Mouse (Mus musculus): ENCODE results near the gene Med19. TPM values are rescaled to one million over a fixed set of nuclear protein-coding genes. Genes with fewer than 3 reads are reported as not detected.
"Not testable (repeated sequence)": the region's sequence is repeated elsewhere in the genome, so short reads cannot be mapped to it uniquely, and the experiment has no call there.

Gene Med19
- polyA plus RNA-seq, 1 experiment from 2014 or later = 73.2 TPM

- Histone ChIP-seq H3K4me1 (ENCODE audit: control insufficient read depth, insufficient read depth, low read length) (no peaks in the 10 kb centered on the region), H3K9me3 (ENCODE audit: control insufficient read depth, low read length) (no peaks in the 10 kb centered on the region), H3K4me2 (no peak within 1 kb of the TSS), H3K27ac (ENCODE audit: low read depth, low read length) (no peak within 1 kb of the TSS), H3K27me3 (ENCODE audit: control insufficient read depth, insufficient read depth, low read length) (no peaks in the 10 kb centered on the region), H3K9ac (ENCODE audit: low read length) (no peak within 1 kb of the TSS), H3K4me3 (ENCODE audit: low read depth, low read length) (no peak within 1 kb of the TSS), H3K36me3 (ENCODE audit: control insufficient read depth, insufficient read depth, low read length) (no peaks in the 10 kb centered on the region)
- ATAC-seq (ENCODE audit: low FRiP score) (no peak; the same call in 1 of the 2 replicates), DNase-seq (ENCODE audit: low spot score, missing footprints) (no peak)
- WGBS = 91% methylated on average over 32 of the region's 32 CpGs
These were observed 19.4 kb upstream of the Med19 start, which contains the start of gene Btbd18 for GRCm38 (mm10) chr2:84658806-84659205. Gene Btbd18 (plus strand): TSS chr2:84659079.

- ATAC-seq (ENCODE audit: low FRiP score) = no peak
- DNase-seq (ENCODE audit: low spot score, missing footprints) = no peak
- H3K4me2 ChIP-seq = no peak overlapping the region
- no peaks in the 10 kb centered on the region for H3K4me1 ChIP-seq (ENCODE audit: control insufficient read depth, insufficient read depth, low read length)
- no peak overlapping the region for H3K27ac ChIP-seq (ENCODE audit: low read depth, low read length)
- no peaks in the 10 kb centered on the region for H3K9me3 ChIP-seq (ENCODE audit: control insufficient read depth, low read length)
- WGBS = 66% methylated on average over 3 of the region's 3 CpGs
- no peaks in the 10 kb centered on the region for H3K36me3 ChIP-seq (ENCODE audit: control insufficient read depth, insufficient read depth, low read length)
- no peak overlapping the region for H3K4me3 ChIP-seq (ENCODE audit: low read depth, low read length)
- no peaks in the 10 kb centered on the region for H3K27me3 ChIP-seq (ENCODE audit: control insufficient read depth, insufficient read depth, low read length)
- H3K9ac ChIP-seq (ENCODE audit: low read length) = no peak overlapping the region
These were observed 17.9 kb upstream of the Med19 start for GRCm38 (mm10) chr2:84660253-84660652.

- H3K27ac ChIP-seq (ENCODE audit: low read depth, low read length) = no peak overlapping the region
- H3K4me1 ChIP-seq (ENCODE audit: control insufficient read depth, insufficient read depth, low read length) = no peaks in the 10 kb centered on the region
- no peak overlapping the region for H3K4me3 ChIP-seq (ENCODE audit: low read depth, low read length)
- no peak overlapping the region for H3K4me2 ChIP-seq
- no peaks in the 10 kb centered on the region for H3K36me3 ChIP-seq (ENCODE audit: control insufficient read depth, insufficient read depth, low read length)
- DNase-seq (ENCODE audit: low spot score, missing footprints) (no peak), ATAC-seq (ENCODE audit: low FRiP score) (peak; percentile 47; the same call in 1 of the 2 replicates)
- no peak overlapping the region for H3K9ac ChIP-seq (ENCODE audit: low read length)
- 20% methylated on average over 2 of the region's 2 CpGs for WGBS
- no peaks in the 10 kb centered on the region for H3K9me3 ChIP-seq (ENCODE audit: control insufficient read depth, low read length)
- H3K27me3 ChIP-seq (ENCODE audit: control insufficient read depth, insufficient read depth, low read length) = no peaks in the 10 kb centered on the region
These were observed 15.3 kb upstream of the Med19 start for GRCm38 (mm10) chr2:84662866-84663265.

- 67% methylated on average over 12 of the region's 12 CpGs for WGBS
- Histone ChIP-seq H3K9ac (ENCODE audit: low read length) (no peak overlapping the region), H3K27ac (ENCODE audit: low read depth, low read length) (no peak overlapping the region), H3K27me3 (ENCODE audit: control insufficient read depth, insufficient read depth, low read length) (no peaks in the 10 kb centered on the region), H3K4me3 (ENCODE audit: low read depth, low read length) (no peak overlapping the region), H3K36me3 (ENCODE audit: control insufficient read depth, insufficient read depth, low read length) (no peaks in the 10 kb centered on the region), H3K4me2 (no peak overlapping the region), H3K4me1 (ENCODE audit: control insufficient read depth, insufficient read depth, low read length) (peaks cover 4% of the 10 kb centered on the region; the same call in 1 of the 2 replicates), H3K9me3 (ENCODE audit: control insufficient read depth, low read length) (no peaks in the 10 kb centered on the region)
- ATAC-seq (ENCODE audit: low FRiP score) (no peak), DNase-seq (ENCODE audit: low spot score, missing footprints) (no peak)
These were observed 12.1 kb upstream of the Med19 start for GRCm38 (mm10) chr2:84666081-84666480.

GRCm38 (mm10) chr2:84669828-84670568 is 8.2 kb upstream of the Med19 start:
- peaks cover 4% of the 10 kb centered on the region; the same call in 1 of the 2 replicates for H3K4me1 ChIP-seq (ENCODE audit: control insufficient read depth, insufficient read depth, low read length)
- H3K36me3 ChIP-seq (ENCODE audit: control insufficient read depth, insufficient read depth, low read length) = peaks cover 3% of the 10 kb centered on the region; the same call in 1 of the 2 replicates
- peak overlapping the region; percentile 72 for H3K4me3 ChIP-seq (ENCODE audit: low read depth, low read length)
- peak overlapping the region; percentile 80 for H3K27ac ChIP-seq (ENCODE audit: low read depth, low read length)
- ATAC-seq (ENCODE audit: low FRiP score) (peak; percentile 85), DNase-seq (ENCODE audit: low spot score, missing footprints) (no peak)
- no peaks in the 10 kb centered on the region for H3K27me3 ChIP-seq (ENCODE audit: control insufficient read depth, insufficient read depth, low read length)
- WGBS = 3% methylated on average over 39 of the region's 39 CpGs
- H3K4me2 ChIP-seq = peak overlapping the region; percentile 56
- no peaks in the 10 kb centered on the region for H3K9me3 ChIP-seq (ENCODE audit: control insufficient read depth, low read length)
- peak overlapping the region; percentile 91 for H3K9ac ChIP-seq (ENCODE audit: low read length)

- DNase-seq (ENCODE audit: low spot score, missing footprints) = peak; percentile 98
- peaks cover 3% of the 10 kb centered on the region; the same call in 1 of the 2 replicates for H3K36me3 ChIP-seq (ENCODE audit: control insufficient read depth, insufficient read depth, low read length)
These were observed 7.7 kb upstream of the Med19 start, which contains the start of gene Selenoh for GRCm38 (mm10) chr2:84670569-84670933. Gene Selenoh (minus strand): TSS chr2:84670770.

GRCm38 (mm10) chr2:84671535-84671934 is 6.7 kb upstream of the Med19 start:
- WGBS = 77% methylated on average over 4 of the region's 5 CpGs
- H3K4me1 ChIP-seq (ENCODE audit: control insufficient read depth, insufficient read depth, low read length); H3K9me3 ChIP-seq (ENCODE audit: control insufficient read depth, low read length); H3K36me3 ChIP-seq (ENCODE audit: control insufficient read depth, insufficient read depth, low read length); H3K27me3 ChIP-seq (ENCODE audit: control insufficient read depth, insufficient read depth, low read length); DNase-seq (ENCODE audit: low spot score, missing footprints); H3K27ac ChIP-seq (ENCODE audit: low read depth, low read length); H3K4me3 ChIP-seq (ENCODE audit: low read depth, low read length); H3K9ac ChIP-seq (ENCODE audit: low read length): not testable (repeated sequence)
- 0 out of 2 replicates have a peak, but pooled peaks have one; percentile 0 for ATAC-seq (ENCODE audit: low FRiP score)
- peak overlapping the region; percentile 56; the same call in 1 of the 2 replicates for H3K4me2 ChIP-seq

More at GRCm38 (mm10) chr2:84670569-84670933, 7.7 kb upstream of the Med19 start, which contains the start of gene Selenoh:
- peak within 1 kb of the TSS; percentile 91 for H3K9ac ChIP-seq (ENCODE audit: low read length)
- no peaks in the 10 kb centered on the region for H3K27me3 ChIP-seq (ENCODE audit: control insufficient read depth, insufficient read depth, low read length)
- peaks cover 4% of the 10 kb centered on the region; the same call in 1 of the 2 replicates for H3K4me1 ChIP-seq (ENCODE audit: control insufficient read depth, insufficient read depth, low read length)
- H3K9me3 ChIP-seq (ENCODE audit: control insufficient read depth, low read length) = no peaks in the 10 kb centered on the region
- H3K4me2 ChIP-seq = peak within 1 kb of the TSS; percentile 56
- under 1% methylated on average over 20 of the region's 20 CpGs for WGBS
- peak within 1 kb of the TSS; percentile 80 for H3K27ac ChIP-seq (ENCODE audit: low read depth, low read length)
- ATAC-seq (ENCODE audit: low FRiP score) = peak; percentile 97
- peak within 1 kb of the TSS; percentile 72 for H3K4me3 ChIP-seq (ENCODE audit: low read depth, low read length)

GRCm38 (mm10) chr2:84677270-84677967 is 783 bp upstream of the Med19 start:
- 10% methylated on average over 22 of the region's 22 CpGs for WGBS
- H3K36me3 ChIP-seq (ENCODE audit: control insufficient read depth, insufficient read depth, low read length) = peaks cover 6% of the 10 kb centered on the region; the same call in 1 of the 2 replicates
- ATAC-seq (ENCODE audit: low FRiP score) (peak; percentile 60), DNase-seq (ENCODE audit: low spot score, missing footprints) (peak; percentile 90)
- peak overlapping the region; percentile 14; the same call in 1 of the 2 replicates for H3K27ac ChIP-seq (ENCODE audit: low read depth, low read length)
- H3K4me3 ChIP-seq (ENCODE audit: low read depth, low read length) = peak overlapping the region; percentile 65
- peak overlapping the region; percentile 73 for H3K4me2 ChIP-seq
- H3K9me3 ChIP-seq (ENCODE audit: control insufficient read depth, low read length) = no peaks in the 10 kb centered on the region
- peaks cover 9% of the 10 kb centered on the region for H3K4me1 ChIP-seq (ENCODE audit: control insufficient read depth, insufficient read depth, low read length)
- H3K27me3 ChIP-seq (ENCODE audit: control insufficient read depth, insufficient read depth, low read length) = no peaks in the 10 kb centered on the region
- H3K9ac ChIP-seq (ENCODE audit: low read length) = peak overlapping the region; percentile 71

All from midbrain, embryonic 11.5 days (tissue).